Mouse (Mus musculus) layer of hippocampus, postnatal 14 days (tissue): ENCODE data around the gene Pawr. TPM values are rescaled to one million over a fixed set of nuclear protein-coding genes. Genes with fewer than 3 reads are reported as not detected.

Experiments
- DNase-seq, 2 experiments: peaks; one replicate each; pipeline ENCODE4 v3.0.0; 2021 to 2022; ENCODE audit warnings: low spot score in 2 of 2, mixed read lengths in 1 of 2
- long read RNA-seq, 2 experiments: library from polyadenylated mRNA; stranded (forward); transcript quantifications; one replicate each; pipeline ENCODE4 v2.0.0; 2021
- total RNA-seq, 2 experiments: library from RNA; stranded (reverse); gene quantifications; 2 replicates each; pipeline ENCODE4 v1.2.3; 2021

The Pawr gene
- total RNA-seq = 1 to 10 TPM; 2.4 to 3.5 TPM
- long read RNA-seq, experiment 1, partial matches to known transcripts = 2 of 5 reads
- long read RNA-seq, experiment 1, other reads (novel, unspliced or antisense) = 0 of 5 reads
- long read RNA-seq, experiment 2, partial matches to known transcripts = 1 of 5 reads
- long read RNA-seq, experiment 2, other reads (novel, unspliced or antisense) = 0 of 5 reads

- peak in 1 of 2 experiments; percentile 11 for DNase-seq
These were observed at the start of gene Pawr for GRCm38 (mm10) chr10:108331784-108332561. TSS of gene Pawr (plus strand) at chr10:108332121.

GRCm38 (mm10) chr10:108282351-108282750 lies 49.6 kb upstream of the Pawr start:
- DNase-seq = no peak

- no peak for DNase-seq
These were observed 48.5 kb upstream of the Pawr start for GRCm38 (mm10) chr10:108283418-108283817.

- no peak for DNase-seq
These were observed 48.1 kb upstream of the Pawr start for GRCm38 (mm10) chr10:108283837-108284236.

- DNase-seq = no peak
These were observed 47.5 kb upstream of the Pawr start for GRCm38 (mm10) chr10:108284445-108284844.

- DNase-seq = no peak
These were observed 46.9 kb upstream of the Pawr start for GRCm38 (mm10) chr10:108284977-108285376.

- DNase-seq = no peak
These were observed 45.1 kb upstream of the Pawr start for GRCm38 (mm10) chr10:108286658-108287437.

GRCm38 (mm10) chr10:108287438-108287801 lies 44.5 kb upstream of the Pawr start:
- DNase-seq = no peak

- no peak for DNase-seq
These were observed 41.9 kb upstream of the Pawr start for GRCm38 (mm10) chr10:108290046-108290445.

- DNase-seq = no peak
These were observed 40.0 kb upstream of the Pawr start for GRCm38 (mm10) chr10:108291688-108292471.

- no peak for DNase-seq
These were observed 39.3 kb upstream of the Pawr start for GRCm38 (mm10) chr10:108292651-108293050.

GRCm38 (mm10) chr10:108293620-108294195 lies 38.2 kb upstream of the Pawr start:
- no peak for DNase-seq

GRCm38 (mm10) chr10:108294766-108295165 lies 37.2 kb upstream of the Pawr start:
- DNase-seq = no peak

GRCm38 (mm10) chr10:108296446-108296845 lies 35.5 kb upstream of the Pawr start:
- no peak for DNase-seq

GRCm38 (mm10) chr10:108298261-108298660 lies 33.7 kb upstream of the Pawr start:
- no peak for DNase-seq

GRCm38 (mm10) chr10:108298841-108299545 lies 32.9 kb upstream of the Pawr start:
- no peak for DNase-seq

- DNase-seq = no peak
These were observed 32.1 kb upstream of the Pawr start for GRCm38 (mm10) chr10:108299828-108300227.

GRCm38 (mm10) chr10:108300843-108301242 lies 31.1 kb upstream of the Pawr start:
- DNase-seq = peak; percentile 62 to 77

- DNase-seq = no peak
These were observed 24.1 kb upstream of the Pawr start for GRCm38 (mm10) chr10:108307772-108308171.

GRCm38 (mm10) chr10:108310195-108310594 lies 21.7 kb upstream of the Pawr start:
- no peak for DNase-seq
